Mouse (Mus musculus): Measurements from ENCODE around the gene Eif2b1.

DNA sequence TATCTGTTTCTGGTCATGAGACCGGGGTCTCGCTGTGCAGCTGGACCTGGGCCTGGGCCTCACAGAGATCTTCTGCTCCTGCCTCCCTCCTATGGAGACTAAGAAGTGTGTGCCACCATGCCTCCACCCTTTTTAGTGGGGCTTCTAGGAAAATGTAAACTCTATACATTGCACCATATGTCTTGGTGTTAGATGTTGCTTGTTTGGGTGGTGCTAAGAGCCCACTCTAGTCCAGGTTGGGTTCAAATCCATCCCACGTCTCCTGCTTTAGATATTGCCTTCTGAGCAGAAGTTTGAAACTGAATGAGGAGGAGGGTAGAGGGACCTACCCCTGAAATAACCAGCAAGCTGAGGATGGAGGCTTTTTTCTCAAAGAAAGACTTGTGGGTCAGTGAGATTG is 13.8 kb upstream of the Eif2b1 start:
- no peak for TF ChIP-seq CTCF (IDR thresholded peaks at IDR 0.05; ENCODE audit: low read depth)
- TF ChIP-seq EP300 (IDR thresholded peaks at IDR 0.05; ENCODE audit: low read depth), result no peak

Measured in liver, postnatal 0 days (tissue).